Mouse (Mus musculus) stomach, postnatal 0 days (tissue): ENCODE measurements at regions not wholly inside any gene's neighbourhood (a gene's known extent, or its start where the extent isn't known, plus 50 kb on each side); places are given as distances from the start of the nearest gene placed in this dataset.

ENCODE experiments used
- CTCF ChIP-seq: IDR thresholded peaks from 2 replicates; pipeline ENCODE4 v1.5.1; 2016; ENCODE audit warnings: antibody characterized with exemption, low read depth, mild to moderate bottlenecking, moderate library complexity
- EP300 ChIP-seq: optimal IDR thresholded peaks from 2 replicates; pipeline ENCODE3; 2016; ENCODE audit warnings: antibody characterized with exemption

DNA sequence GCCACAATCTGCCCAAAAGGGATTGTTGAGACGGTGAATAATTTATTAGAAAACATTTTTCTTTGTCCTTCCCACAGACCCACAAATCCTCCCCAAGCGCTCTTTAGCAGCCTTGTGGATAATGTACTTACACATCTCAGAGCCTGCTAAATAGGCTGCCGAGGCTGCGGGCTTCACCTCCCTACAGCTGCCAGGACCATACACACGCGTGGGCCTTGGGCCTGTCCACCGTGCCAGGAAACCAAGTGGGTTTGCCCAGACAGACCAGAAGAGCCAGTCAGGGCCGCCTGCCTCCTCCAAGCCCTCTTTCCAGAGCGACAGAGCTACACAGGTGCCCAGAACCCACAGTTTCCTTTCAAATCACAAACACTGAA lies 150.0 kb downstream of the Gm12689 start:
- TF ChIP-seq CTCF (no peak), EP300 (no peak)
